Mouse (Mus musculus): ENCODE results near the gene Rin2.

- no peak for TF ChIP-seq CTCF (conservative IDR thresholded peaks at IDR 0.05 in 1 of 2, IDR thresholded peaks at IDR 0.05 in 1 of 2; ENCODE audit: low read depth in 2 of 2, low read length in 2 of 2)
- TF ChIP-seq USF1 (IDR thresholded peaks at IDR 0.05; ENCODE audit: low read depth, low read length): no peak
- no peak for TF ChIP-seq GABPA (IDR thresholded peaks at IDR 0.05; ENCODE audit: insufficient replicate concordance, low read depth, low read length)
- TF ChIP-seq MAX (IDR thresholded peaks at IDR 0.05; ENCODE audit: low read length): no peak
- TF ChIP-seq MEF2A (IDR thresholded peaks at IDR 0.05; ENCODE audit: borderline replicate concordance, low read depth, low read length): no peak
- no peak for TF ChIP-seq MXI1 (IDR thresholded peaks at IDR 0.05; ENCODE audit: low read depth, low read length)
Observed at GRCm38 (mm10) chr2:145822783-145823729, 148.0 kb downstream of the Rin2 start.
